Mouse (Mus musculus) thymus, adult 2 months (tissue): Measurements from ENCODE around the gene Pno1. TPM values are rescaled to one million over a fixed set of nuclear protein-coding genes. Genes with fewer than 3 reads are reported as not detected.

ENCODE experiments used
- DNase-seq: peaks from one replicate; pipeline ENCODE4 v3.0.0; 2021
- H3K27ac ChIP-seq: fragments of 200-500 bp; 2 replicates; pipeline ENCODE4 v1.5.1; 2012; ENCODE audit warnings: low read length, control low read depth; ENCODE audit not compliant: control insufficient read depth, insufficient read depth
- H3K27me3 ChIP-seq: fragments of 200-500 bp; 2 replicates; pipeline ENCODE4 v1.6.1; 2012; ENCODE audit warnings: mild to moderate bottlenecking, low read length, moderate library complexity, mixed read lengths; ENCODE audit not compliant: control insufficient read depth, insufficient read depth
- H3K36me3 ChIP-seq: fragments of 200-500 bp; 2 replicates; pipeline ENCODE4 v1.6.1; 2012; ENCODE audit warnings: mild to moderate bottlenecking, low read length, moderate library complexity; ENCODE audit not compliant: control insufficient read depth, insufficient read depth
- H3K4me1 ChIP-seq: fragments of 200-500 bp; replicated peaks from 2 replicates; pipeline ENCODE4 v1.6.1; 2012; ENCODE audit warnings: low read length; ENCODE audit not compliant: control insufficient read depth, insufficient read depth
- H3K4me3 ChIP-seq: fragments of 200-500 bp; 2 replicates; pipeline ENCODE4 v1.5.1; 2012; ENCODE audit warnings: mild to moderate bottlenecking, low read length, control low read depth, moderate library complexity; ENCODE audit not compliant: control insufficient read depth, insufficient read depth
- CTCF ChIP-seq: fragments of 200-500 bp; IDR thresholded peaks from 2 replicates; pipeline ENCODE4 v1.5.1; 2012; ENCODE audit warnings: mild to moderate bottlenecking, control low read depth, low read length, moderate library complexity, borderline replicate concordance; ENCODE audit not compliant: control insufficient read depth, poor library complexity, insufficient read depth; ENCODE audit errors: extremely low read depth
- POLR2A ChIP-seq: fragments of 200-500 bp; IDR thresholded peaks from 2 replicates; pipeline ENCODE4 v1.6.1; 2012; ENCODE audit warnings: mild to moderate bottlenecking, low read length, control low read depth, moderate library complexity; ENCODE audit not compliant: control insufficient read depth, poor library complexity, insufficient read depth; ENCODE audit errors: extremely low read depth
- WGBS: fragments of 180-500 bp; shearing (Covaris S2); methylation state at CpG from one replicate; pipeline ENCODE4 v1.1.7; 2018; 5-methylcytosine and 5-hydroxymethylcytosine counted together
- polyA plus RNA-seq: library from polyadenylated mRNA; depleted of rRNA; stranded (reverse); fragments of >200 nt; gene quantifications from 2 replicates; pipeline ENCODE4 v1.2.3, GENCODE M21; 2012; rRNA removed

Pno1 gene
- polyA plus RNA-seq, 1 experiment = 3.7 TPM

- no peaks in the 10 kb centered on the region for H3K36me3 ChIP-seq
- no peak for TF ChIP-seq POLR2A
- no peak for TF ChIP-seq CTCF
- H3K4me3 ChIP-seq = no peak overlapping the region
- 0 out of 2 replicates have a peak, but pooled peaks cover 2% of the 10 kb centered on the region for H3K4me1 ChIP-seq
- no peaks in the 10 kb centered on the region for H3K27me3 ChIP-seq
- no peak overlapping the region for H3K27ac ChIP-seq
- DNase-seq = no peak
- 82% methylated on average over 7 of the region's 7 CpGs for WGBS
Observed at GRCm38 (mm10) chr11:17166627-17167026, 44.7 kb downstream of the Pno1 start.

- Histone ChIP-seq H3K27ac (no peak overlapping the region), H3K27me3 (no peaks in the 10 kb centered on the region), H3K36me3 (no peaks in the 10 kb centered on the region), H3K4me3 (no peak overlapping the region), H3K4me1 (0 out of 2 replicates have a peak, but pooled peaks cover 2% of the 10 kb centered on the region)
- 94% methylated on average over 1 of the region's 1 CpGs for WGBS
- TF ChIP-seq POLR2A (no peak), CTCF (no peak)
- no peak for DNase-seq
Observed at GRCm38 (mm10) chr11:17163956-17164355, 47.4 kb downstream of the Pno1 start.

- no peaks in the 10 kb centered on the region for H3K36me3 ChIP-seq
- H3K4me1 ChIP-seq = 0 out of 2 replicates have a peak, but pooled peaks cover 2% of the 10 kb centered on the region
Observed at GRCm38 (mm10) chr11:17160242-17160641, 51.1 kb downstream of the Pno1 start.

GRCm38 (mm10) chr11:17159738-17160241 lies 51.6 kb downstream of the Pno1 start:
- H3K4me1 ChIP-seq = 0 out of 2 replicates have a peak, but pooled peaks cover 2% of the 10 kb centered on the region
- TF ChIP-seq CTCF = no peak
- TF ChIP-seq POLR2A = no peak
- H3K27ac ChIP-seq = peak overlapping the region; percentile 73
- DNase-seq = peak; percentile 61
- H3K4me3 ChIP-seq = peak overlapping the region; percentile 69
- no peaks in the 10 kb centered on the region for H3K36me3 ChIP-seq
- no peaks in the 10 kb centered on the region for H3K27me3 ChIP-seq
- 2% methylated on average over 45 of the region's 46 CpGs for WGBS

More at GRCm38 (mm10) chr11:17160242-17160641, 51.1 kb downstream of the Pno1 start:
- under 1% methylated on average over 12 of the region's 12 CpGs for WGBS
- Histone ChIP-seq H3K27ac (peak overlapping the region; percentile 73), H3K4me3 (peak overlapping the region; percentile 69), H3K27me3 (no peaks in the 10 kb centered on the region)
- peak; percentile 55 for DNase-seq
- TF ChIP-seq POLR2A (no peak), CTCF (no peak)

- peak; percentile 97 for DNase-seq
- Histone ChIP-seq H3K27me3 (no peaks in the 10 kb centered on the region), H3K27ac (peak within 1 kb of the TSS; percentile 73), H3K4me1 (0 out of 2 replicates have a peak, but pooled peaks cover 2% of the 10 kb centered on the region), H3K36me3 (no peaks in the 10 kb centered on the region), H3K4me3 (peak within 1 kb of the TSS; percentile 69)
- WGBS = under 1% methylated on average over 87 of the region's 89 CpGs
- TF ChIP-seq POLR2A (peak; percentile 71), CTCF (peak; percentile 10; the same call in 1 of the 2 replicates)
Observed at GRCm38 (mm10) chr11:17158858-17159737, 52.3 kb downstream of the Pno1 start, which contains the start of gene Ppp3r1. Ppp3r1 (plus strand) TSS chr11:17159263.

Other genes starting within 250 kb of the Pno1 start
- gene Cnrip1, start 160.0 kb downstream of the Pno1 start, polyA plus RNA-seq = 3.3 and 4.4 TPM in 2 replicates
- gene Plek, start 159.2 kb downstream of the Pno1 start, polyA plus RNA-seq = 2.2 and 2.9 TPM in 2 replicates
- 42.5 and 77.9 TPM in 2 replicates for gene Ppp3r1, start 52.3 kb downstream of the Pno1 start, polyA plus RNA-seq
- 13.9 and 15.5 TPM in 2 replicates for gene Wdr92, start 29.5 kb downstream of the Pno1 start, polyA plus RNA-seq
- 17.4 and 17.8 TPM in 2 replicates for gene C1d, start 46.0 kb upstream of the Pno1 start, polyA plus RNA-seq